Mouse (Mus musculus): ENCODE measurements at regions not wholly inside any gene's neighbourhood (a gene's known extent, or its start where the extent isn't known, plus 50 kb on each side); places are given as distances from the start of the nearest gene placed in this dataset.
"Not testable (repeated sequence)": the region's sequence is repeated elsewhere in the genome, so short reads cannot be mapped to it uniquely, and the experiment has no call there.

GRCm38 (mm10) chr2:116526203-116526602 is 352.3 kb upstream of the Tmco5 start:
- DNase-seq (ENCODE audit: low read depth, low spot score), result not testable (repeated sequence)

GRCm38 (mm10) chr2:116536453-116536852 is 342.0 kb upstream of the Tmco5 start:
- no peak for DNase-seq (ENCODE audit: low read depth, low spot score)

GRCm38 (mm10) chr2:116559350-116559749 is 319.1 kb upstream of the Tmco5 start:
- no peak for DNase-seq (ENCODE audit: low read depth, low spot score)

GRCm38 (mm10) chr2:116583989-116584388 is 294.5 kb upstream of the Tmco5 start:
- no peak for DNase-seq (ENCODE audit: low read depth, low spot score)

GRCm38 (mm10) chr2:116586203-116586959 is 292.1 kb upstream of the Tmco5 start:
- DNase-seq (ENCODE audit: low read depth, low spot score), result no peak

GRCm38 (mm10) chr2:116605869-116606268 is 272.6 kb upstream of the Tmco5 start:
- no peak for DNase-seq (ENCODE audit: low read depth, low spot score)

GRCm38 (mm10) chr2:116639935-116640334 is 238.6 kb upstream of the Tmco5 start:
- no peak for DNase-seq (ENCODE audit: low read depth, low spot score)

GRCm38 (mm10) chr2:116652106-116652505 is 226.4 kb upstream of the Tmco5 start:
- no peak for DNase-seq (ENCODE audit: low read depth, low spot score)

GRCm38 (mm10) chr2:116685756-116686155 is 192.7 kb upstream of the Tmco5 start:
- DNase-seq (ENCODE audit: low read depth, low spot score), result no peak

- no peak for DNase-seq (ENCODE audit: low read depth, low spot score)
Measured at GRCm38 (mm10) chr2:116697542-116697941, 180.9 kb upstream of the Tmco5 start.

GRCm38 (mm10) chr2:116704705-116705104 is 173.8 kb upstream of the Tmco5 start:
- no peak for DNase-seq (ENCODE audit: low read depth, low spot score)

GRCm38 (mm10) chr2:116709608-116710007 is 168.9 kb upstream of the Tmco5 start:
- DNase-seq (ENCODE audit: low read depth, low spot score), result no peak

GRCm38 (mm10) chr2:116716529-116717201 is 161.8 kb upstream of the Tmco5 start:
- no peak for DNase-seq (ENCODE audit: low read depth, low spot score)

GRCm38 (mm10) chr2:116718637-116719036 is 159.9 kb upstream of the Tmco5 start:
- no peak for DNase-seq (ENCODE audit: low read depth, low spot score)

GRCm38 (mm10) chr2:116727591-116727990 is 150.9 kb upstream of the Tmco5 start:
- DNase-seq (ENCODE audit: low read depth, low spot score), result no peak

- DNase-seq (ENCODE audit: low read depth, low spot score), result peak; percentile 3
Measured at GRCm38 (mm10) chr2:116735702-116736101, 142.8 kb upstream of the Tmco5 start.

GRCm38 (mm10) chr2:116768459-116769047 is 109.9 kb upstream of the Tmco5 start:
- no peak for DNase-seq (ENCODE audit: low read depth, low spot score)

- no peak for DNase-seq (ENCODE audit: low read depth, low spot score)
Measured at GRCm38 (mm10) chr2:116769186-116769585, 109.3 kb upstream of the Tmco5 start.

- DNase-seq (ENCODE audit: low read depth, low spot score), result no peak
Measured at GRCm38 (mm10) chr2:116772569-116772968, 105.9 kb upstream of the Tmco5 start.

- no peak for DNase-seq (ENCODE audit: low read depth, low spot score)
Measured at GRCm38 (mm10) chr2:116800141-116800540, 78.3 kb upstream of the Tmco5 start.

- DNase-seq (ENCODE audit: low read depth, low spot score), result no peak
Measured at GRCm38 (mm10) chr2:116801578-116801977, 76.9 kb upstream of the Tmco5 start.

GRCm38 (mm10) chr2:116807207-116807606 is 71.3 kb upstream of the Tmco5 start:
- DNase-seq (ENCODE audit: low read depth, low spot score), result no peak

- no peak for DNase-seq (ENCODE audit: low read depth, low spot score)
Measured at GRCm38 (mm10) chr2:116807636-116808035, 70.9 kb upstream of the Tmco5 start.
